ENCODE assay signal across 15 mouse cellular contexts in the genomic region with DNA sequence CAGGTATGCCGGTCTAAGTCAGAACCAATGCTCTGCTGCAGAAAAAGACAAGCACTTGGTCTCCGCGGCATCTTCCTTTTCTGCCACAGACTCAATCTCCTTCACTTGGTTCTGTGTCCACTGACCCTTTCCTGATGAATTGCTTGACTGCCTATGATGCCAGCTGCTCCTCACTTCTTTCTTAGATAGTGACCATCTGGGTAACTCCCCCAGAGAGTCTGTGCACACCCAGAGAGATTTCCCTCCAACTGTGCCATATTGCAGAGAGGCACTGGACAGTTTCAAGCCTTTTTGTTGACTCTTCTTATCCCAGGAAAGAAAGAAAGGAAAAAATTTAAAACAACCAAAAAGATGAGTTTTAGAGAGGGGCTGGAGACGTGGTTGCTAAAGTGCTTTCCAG.
DNase-seq lines count a peak whose midpoint lies in the region.
"Had no signal": no experiment of that assay in that cellular context is flagged by ENCODE, and none has a peak within 500 bp of the region (broad histone marks: within the 10 kb centered on the region; RNA-seq: fewer than 3 reads in every experiment).

No protein-coding gene starts in this region.

- peak; percentile 26 for DNase-seq in layer of hippocampus, adult 9-11 months
- no peak for DNase-seq in layer of hippocampus, postnatal 36 days
- peak; percentile 17 for DNase-seq in right cerebral cortex, adult 18-20 months
- no peak for DNase-seq in right cerebral cortex, postnatal 4 days
- peak; percentile 36 for DNase-seq in telencephalon, adult 2 months (ENCODE audit: low read depth, low spot score)
- no peak for DNase-seq in heart, postnatal 25 days (ENCODE audit: low spot score)
- DNase-seq: adrenal gland, adult 2 months; adrenal gland, postnatal 10 days; adrenal gland, postnatal 25 days; cerebellum, adult 11-12 months; cerebellum, adult 2 months; cerebellum, adult 9-11 months; cerebellum, postnatal 14 days; cerebellum, postnatal 36 days; embryo, embryonic 11 days had no signal

- intact Hi-C loops in heart, postnatal 25 days (cut with DNase I), result no loop called here

Comparison
In these comparisons a context has a peak if more than half of its experiments do, and no peak if none do; other contexts are left out.
1. DNase-seq: peak in layer of hippocampus, adult 9-11 months (single experiment), right cerebral cortex, adult 18-20 months (single experiment) and telencephalon, adult 2 months (single experiment); none in layer of hippocampus, postnatal 36 days (0 of 2), right cerebral cortex, postnatal 4 days (single experiment) and heart, postnatal 25 days (single experiment).